Mouse (Mus musculus): ENCODE results near the gene Serinc2.
A peak's percentile ranks its signal among the peaks of the same experiment; 100 is the strongest.

GRCm38 (mm10) chr4:130292271-130292670 lies 13.3 kb upstream of the Serinc2 start:
- TF ChIP-seq CTCF (IDR thresholded peaks at IDR 0.05; ENCODE audit: low read depth) (peak; percentile 95), EP300 (IDR thresholded peaks at IDR 0.05; ENCODE audit: low read depth) (no peak)

All from heart, postnatal 0 days (tissue).